Mouse (Mus musculus) ovary, postnatal 14 days (tissue): ENCODE data around the gene 1700042G07Rik.
A peak's percentile ranks its signal among the peaks of the same experiment; 100 is the strongest.
"Not testable (repeated sequence)": the region's sequence is repeated elsewhere in the genome, so short reads cannot be mapped to it uniquely, and the experiment has no call there.

ENCODE experiments used
- DNase-seq: peaks from one replicate; pipeline ENCODE4 v3.0.0; 2022; ENCODE audit warnings: low spot score

1700042G07Rik gene

DNA sequence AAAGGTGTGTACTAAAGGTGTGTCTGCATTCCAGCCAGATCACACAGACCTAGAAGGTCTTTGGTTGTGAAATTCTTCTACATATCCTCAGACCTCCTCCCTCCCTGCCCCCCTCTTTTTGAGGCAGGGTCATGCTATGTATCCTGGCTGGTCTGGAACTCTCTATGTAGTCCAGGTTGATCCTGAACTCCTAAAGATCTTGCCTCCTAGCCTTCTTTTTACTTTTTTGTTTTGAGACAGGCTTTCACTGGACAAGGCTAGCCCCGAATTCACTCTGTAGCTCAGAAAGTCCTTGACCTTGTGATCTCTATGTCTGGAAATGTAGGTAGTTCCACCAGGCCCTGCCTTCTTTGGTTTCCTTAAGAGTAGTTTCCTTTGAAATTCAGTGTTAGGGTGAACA is 35.7 kb downstream of the 1700042G07Rik start:
- no peak for DNase-seq

DNA sequence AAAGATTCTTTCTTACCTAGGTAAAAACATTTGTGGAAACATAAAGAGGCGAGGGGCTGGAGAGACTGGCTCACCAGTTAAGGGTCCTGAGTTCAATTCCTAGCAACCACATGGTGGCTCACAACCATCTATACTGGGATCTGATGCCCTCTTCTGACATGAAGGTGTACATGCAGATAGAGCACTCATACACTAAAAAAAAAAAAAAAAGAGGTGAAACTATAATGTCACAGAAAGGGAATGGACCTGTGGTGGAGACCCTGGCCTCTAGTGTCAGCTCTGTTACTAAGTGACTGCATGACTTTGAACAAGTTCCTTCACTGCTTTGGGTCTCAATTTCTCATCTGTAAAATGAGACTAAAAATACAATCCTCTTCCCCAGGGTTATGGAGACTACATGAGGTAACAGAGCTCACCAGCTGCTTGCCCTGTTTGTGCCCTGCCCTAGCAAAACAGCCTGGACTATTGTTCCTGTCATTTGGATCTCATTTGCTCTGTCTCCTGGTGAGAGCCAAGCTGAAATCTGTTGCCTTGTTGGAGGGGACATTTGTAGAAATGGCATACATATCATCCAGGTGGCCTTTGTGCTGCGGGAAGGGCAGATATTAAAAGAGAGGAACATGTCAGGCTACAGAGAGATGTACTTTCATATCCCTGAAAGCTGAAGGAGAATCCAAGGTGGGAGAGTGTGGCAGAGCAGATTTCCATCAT is 42.9 kb downstream of the 1700042G07Rik start:
- no peak for DNase-seq

DNA sequence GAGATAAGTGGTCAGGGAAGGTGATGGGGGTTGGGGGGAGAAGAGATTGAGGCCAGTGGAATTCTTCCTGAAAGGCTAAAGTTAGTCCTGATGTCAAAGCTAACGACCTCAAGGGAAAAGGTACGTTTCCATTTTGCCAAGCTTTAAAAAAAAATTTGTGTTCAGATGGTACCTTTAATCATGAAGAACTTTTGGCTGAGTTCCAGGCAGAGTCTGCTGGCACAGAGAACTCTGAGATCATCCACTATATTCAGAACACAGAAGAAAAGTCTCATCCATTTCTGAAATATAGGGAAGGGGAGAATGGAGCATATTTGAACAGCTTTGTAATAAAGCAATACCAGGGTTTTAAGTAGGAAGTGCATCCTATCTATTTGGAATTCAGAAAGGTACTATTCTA is 43.9 kb downstream of the 1700042G07Rik start:
- no peak for DNase-seq

DNA sequence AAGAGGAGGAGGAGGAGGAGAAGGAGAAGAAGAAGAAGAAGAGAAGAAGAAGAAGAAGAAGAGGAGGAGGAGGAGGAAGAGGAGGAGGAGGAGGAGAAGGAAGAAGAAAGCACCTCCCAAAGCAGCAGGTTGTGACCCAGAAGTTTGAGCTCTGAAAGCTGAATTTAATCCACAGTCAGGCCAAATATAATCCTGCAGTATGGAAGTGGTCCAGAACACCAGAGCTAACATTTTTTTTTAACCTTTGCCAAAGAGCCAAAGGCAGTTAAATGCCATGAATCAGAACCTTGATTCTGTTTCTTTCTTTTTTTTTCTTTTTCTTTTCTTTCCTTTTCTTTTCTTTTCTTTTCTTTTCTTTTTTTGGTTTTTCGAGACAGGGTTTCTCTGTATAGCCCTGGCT is 44.5 kb downstream of the 1700042G07Rik start:
- not testable (repeated sequence) for DNase-seq

DNA sequence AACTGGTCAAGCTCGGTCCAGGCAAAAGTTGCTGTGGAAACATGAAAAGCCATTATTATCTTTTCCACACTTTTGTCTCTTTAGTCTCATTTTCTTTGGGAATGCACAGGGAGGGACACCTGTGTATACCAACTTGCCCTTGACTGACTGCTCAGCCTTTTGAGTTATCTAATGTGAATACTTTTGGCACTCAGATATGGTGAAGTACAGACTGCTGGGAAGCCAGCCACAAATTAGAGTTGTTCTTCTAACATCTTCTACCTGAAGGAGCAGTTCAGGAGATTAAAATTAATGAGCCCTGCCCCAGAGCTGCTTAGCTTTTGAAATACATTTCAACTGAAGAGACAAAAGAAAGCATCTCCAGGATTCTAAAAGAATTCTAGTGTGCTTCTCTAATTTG is 45.9 kb downstream of the 1700042G07Rik start:
- no peak for DNase-seq

DNA sequence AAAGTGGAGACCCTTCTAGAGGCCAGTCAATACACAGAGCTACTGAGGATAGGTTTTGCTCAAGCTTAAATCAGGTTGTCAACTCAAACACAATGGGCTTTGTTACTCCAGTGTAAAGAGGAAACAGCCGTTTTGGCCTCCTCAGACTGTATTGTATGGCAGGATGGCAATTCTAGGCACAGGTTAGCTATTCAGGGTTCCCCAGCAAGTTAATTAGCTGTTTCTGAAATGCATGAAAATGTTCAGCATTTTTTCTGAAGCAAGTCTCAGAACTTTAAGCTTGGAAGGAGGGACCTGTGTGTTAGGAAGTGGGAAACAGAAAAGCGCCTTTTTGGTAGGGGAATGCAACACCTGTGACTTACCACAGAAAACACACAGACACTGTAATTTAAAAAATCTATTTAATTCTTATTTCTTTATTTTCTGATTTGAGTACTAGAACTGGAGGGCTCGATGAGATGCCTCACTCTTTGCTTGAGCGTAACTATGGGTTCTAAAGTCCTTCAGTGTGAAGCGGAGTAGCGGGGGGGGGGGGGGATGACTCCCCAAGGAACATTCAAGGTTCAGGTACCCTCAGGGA is 47.0 kb downstream of the 1700042G07Rik start:
- DNase-seq: no peak

DNA sequence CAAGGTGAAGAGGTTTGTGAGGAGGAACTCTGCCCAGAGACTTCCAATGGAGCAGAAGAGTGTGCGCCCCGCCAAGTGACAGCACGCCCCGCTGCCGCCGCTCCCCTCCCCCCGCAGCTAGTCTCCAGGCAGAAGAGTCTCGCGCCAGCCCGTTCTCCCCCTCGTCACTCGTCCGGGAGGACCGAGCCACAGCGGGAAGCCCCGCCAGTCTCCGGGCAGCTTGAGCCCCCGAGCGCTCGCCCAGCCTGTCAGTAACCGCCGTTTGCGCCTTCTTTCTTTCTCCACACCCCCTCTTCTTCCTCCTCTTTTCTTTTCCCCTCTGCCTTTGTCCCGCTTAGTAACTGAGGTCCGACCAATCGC is 47.6 kb downstream of the 1700042G07Rik start:
- no peak for DNase-seq

DNA sequence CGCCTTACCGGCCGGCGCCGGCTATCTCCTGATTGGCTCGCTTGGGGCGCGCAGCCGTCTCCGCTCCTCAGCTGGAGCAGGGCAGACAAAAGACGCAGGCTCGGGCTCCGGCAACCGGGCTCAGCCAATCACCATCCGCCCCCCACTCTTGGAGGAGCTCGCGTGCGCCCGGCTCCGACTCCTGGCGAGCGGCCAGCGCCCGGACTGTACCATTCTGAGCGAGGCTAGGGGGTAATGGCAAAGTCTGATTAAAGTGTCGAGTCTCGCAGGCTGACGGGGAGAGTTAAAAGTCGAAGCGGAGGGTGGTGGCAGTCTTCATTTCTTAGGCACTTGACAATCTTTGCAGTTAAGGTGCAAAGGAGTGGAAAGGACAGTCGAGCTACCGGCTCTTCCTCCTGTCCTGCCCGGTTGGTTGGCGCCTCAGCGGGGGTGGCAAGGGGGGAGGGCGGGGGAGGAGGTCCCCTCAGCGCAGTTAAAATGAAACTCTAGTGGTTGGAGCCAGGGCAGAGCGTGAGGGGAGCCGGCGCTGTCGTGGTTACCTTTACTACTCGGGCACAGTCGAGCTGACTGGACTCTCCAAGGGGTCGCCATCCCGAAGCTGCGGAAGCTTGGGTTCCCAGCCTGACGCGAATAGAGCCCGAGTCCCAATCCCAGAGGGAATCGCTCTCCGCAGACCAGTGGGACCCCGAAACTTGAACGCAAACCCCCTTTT is 48.1 kb downstream of the 1700042G07Rik start, which contains the start of gene Pik3r3:
Pik3r3 (plus strand) TSS at position 479 of the 712 bp plus-strand sequence.
- DNase-seq: peak; percentile 96

DNA sequence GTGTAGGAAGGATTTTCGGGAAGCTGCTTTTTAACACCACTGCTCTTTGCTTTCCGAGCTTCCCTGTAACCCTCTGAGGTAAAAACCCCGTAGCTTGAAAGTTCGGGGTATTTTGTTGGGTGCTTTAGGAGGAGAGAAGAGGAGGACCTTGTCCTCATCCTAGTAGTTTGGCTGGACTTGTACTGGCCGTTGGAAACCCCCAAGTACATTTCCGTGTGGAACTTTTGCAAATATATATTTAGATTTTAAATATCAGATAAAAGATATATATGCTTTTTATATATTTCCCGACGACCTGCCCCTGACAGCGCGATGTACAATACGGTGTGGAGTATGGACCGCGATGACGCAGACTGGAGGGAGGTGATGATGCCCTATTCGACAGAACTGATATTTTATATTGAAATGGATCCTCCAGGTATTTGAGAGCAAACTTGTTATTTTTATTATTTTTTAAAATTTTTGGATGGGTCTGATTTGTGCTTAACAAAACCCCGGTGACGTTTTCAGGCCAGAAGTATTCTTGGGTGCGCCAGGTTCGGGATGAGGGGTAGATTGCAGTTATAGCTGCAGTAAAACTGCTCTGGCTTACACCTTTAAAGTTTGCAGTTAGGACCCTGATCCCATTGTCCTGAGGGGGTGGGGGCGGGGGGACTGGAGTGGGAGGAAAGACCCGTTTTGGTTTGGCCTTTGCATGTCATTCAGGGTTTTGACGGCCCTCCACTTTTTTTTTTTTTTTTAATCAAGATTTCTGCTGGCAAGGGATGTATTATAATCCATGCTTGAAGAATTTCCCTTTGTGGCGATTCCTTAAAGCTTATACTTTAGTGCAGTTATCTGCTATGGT is 49.0 kb downstream of the 1700042G07Rik start:
- DNase-seq: no peak

DNA sequence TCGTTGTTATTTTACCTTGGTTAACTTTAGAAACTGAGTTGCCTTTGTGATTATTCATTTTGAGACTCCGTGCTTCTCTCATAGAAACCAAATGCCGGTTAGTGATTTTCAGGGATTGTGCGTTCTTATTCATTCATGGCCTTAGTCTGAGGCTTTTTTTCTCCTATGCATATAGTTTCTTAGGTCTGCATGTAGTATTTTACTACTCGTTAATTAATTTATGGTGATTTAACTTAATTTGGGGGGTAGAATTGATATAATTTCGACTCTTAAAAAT is 49.6 kb downstream of the 1700042G07Rik start:
- DNase-seq: no peak
